Mouse (Mus musculus): Measurements from ENCODE around the gene 2310022A10Rik. TPM values are rescaled to one million over a fixed set of nuclear protein-coding genes. Genes with fewer than 3 reads are reported as not detected.

The 2310022A10Rik gene
- polyA plus RNA-seq (2012; rRNA removed): 25.9 and 26.5 TPM in 2 replicates

- Histone ChIP-seq H3K27ac (ENCODE audit: insufficient read depth, low read length) (peak within 1 kb of the TSS; percentile 64), H3K27me3 (ENCODE audit: control insufficient read depth, insufficient read depth, low read length) (no peaks in the 10 kb centered on the region), H3K4me1 (ENCODE audit: control insufficient read depth, insufficient read depth, insufficient read length) (no peaks in the 10 kb centered on the region), H3K36me3 (ENCODE audit: control insufficient read depth, insufficient read depth, low read length) (no peaks in the 10 kb centered on the region), H3K4me3 (ENCODE audit: extremely low read depth, insufficient read depth, insufficient read length) (peak within 1 kb of the TSS; percentile 83)
- peak; percentile 92 to 95 for DNase-seq (ENCODE audit: low read depth in 1 of 2, low spot score in 2 of 2)
- TF ChIP-seq POLR2A (IDR thresholded peaks at IDR 0.05; ENCODE audit: low read depth, low read length): 0 out of 2 replicates have a peak, but pooled peaks have one; percentile 18
- no peak for TF ChIP-seq CTCF (IDR thresholded peaks at IDR 0.05; ENCODE audit: extremely low read depth, insufficient read depth, insufficient read length, insufficient replicate concordance)
- WGBS: under 1% methylated on average over 41 of the region's 41 CpGs
These were observed at the start of gene 2310022A10Rik, which contains the start of gene Pld3 for GRCm38 (mm10) chr7:27552931-27553513. TSS of gene 2310022A10Rik (plus strand) at chr7:27553233. TSS of gene Pld3 (minus strand) at chr7:27553218.

- TF ChIP-seq POLR2A (IDR thresholded peaks at IDR 0.05; ENCODE audit: low read depth, low read length): no peak
- TF ChIP-seq CTCF (IDR thresholded peaks at IDR 0.05; ENCODE audit: extremely low read depth, insufficient read depth, insufficient read length, insufficient replicate concordance): no peak
- Histone ChIP-seq H3K4me3 (ENCODE audit: extremely low read depth, insufficient read depth, insufficient read length) (no peak overlapping the region), H3K4me1 (ENCODE audit: control insufficient read depth, insufficient read depth, insufficient read length) (peaks cover 7% of the 10 kb centered on the region; the same call in 1 of the 2 replicates), H3K36me3 (ENCODE audit: control insufficient read depth, insufficient read depth, low read length) (no peaks in the 10 kb centered on the region), H3K27ac (ENCODE audit: insufficient read depth, low read length) (no peak overlapping the region), H3K27me3 (ENCODE audit: control insufficient read depth, insufficient read depth, low read length) (no peaks in the 10 kb centered on the region)
- 16% methylated on average over 9 of the region's 9 CpGs for WGBS
- DNase-seq (ENCODE audit: low read depth in 1 of 2, low spot score in 2 of 2): peak in 1 of 2 experiments; percentile 25
These were observed 46.2 kb upstream of the 2310022A10Rik start for GRCm38 (mm10) chr7:27506765-27507370.

GRCm38 (mm10) chr7:27507711-27508647 lies 45.1 kb upstream of the 2310022A10Rik start:
- Histone ChIP-seq H3K27ac (ENCODE audit: insufficient read depth, low read length) (peak overlapping the region; percentile 91), H3K27me3 (ENCODE audit: control insufficient read depth, insufficient read depth, low read length) (no peaks in the 10 kb centered on the region), H3K4me1 (ENCODE audit: control insufficient read depth, insufficient read depth, insufficient read length) (peaks cover 7% of the 10 kb centered on the region; the same call in 1 of the 2 replicates), H3K4me3 (ENCODE audit: extremely low read depth, insufficient read depth, insufficient read length) (peak overlapping the region; percentile 63), H3K36me3 (ENCODE audit: control insufficient read depth, insufficient read depth, low read length) (no peaks in the 10 kb centered on the region)
- under 1% methylated on average over 54 of the region's 54 CpGs for WGBS
- TF ChIP-seq POLR2A (IDR thresholded peaks at IDR 0.05; ENCODE audit: low read depth, low read length) (no peak), CTCF (IDR thresholded peaks at IDR 0.05; ENCODE audit: extremely low read depth, insufficient read depth, insufficient read length, insufficient replicate concordance) (no peak)
- DNase-seq (ENCODE audit: low read depth in 1 of 2, low spot score in 2 of 2): peak; percentile 92 to 100

- peak; percentile 62 to 67 for DNase-seq (ENCODE audit: low read depth in 1 of 2, low spot score in 2 of 2)
- TF ChIP-seq POLR2A (IDR thresholded peaks at IDR 0.05; ENCODE audit: low read depth, low read length) (no peak), CTCF (IDR thresholded peaks at IDR 0.05; ENCODE audit: extremely low read depth, insufficient read depth, insufficient read length, insufficient replicate concordance) (peak; percentile 57; the same call in 1 of the 2 replicates)
- Histone ChIP-seq H3K36me3 (ENCODE audit: control insufficient read depth, insufficient read depth, low read length) (no peaks in the 10 kb centered on the region), H3K4me1 (ENCODE audit: control insufficient read depth, insufficient read depth, insufficient read length) (peaks cover 7% of the 10 kb centered on the region; the same call in 1 of the 2 replicates), H3K27me3 (ENCODE audit: control insufficient read depth, insufficient read depth, low read length) (no peaks in the 10 kb centered on the region), H3K27ac (ENCODE audit: insufficient read depth, low read length) (peak overlapping the region; percentile 74; the same call in 1 of the 2 replicates), H3K4me3 (ENCODE audit: extremely low read depth, insufficient read depth, insufficient read length) (peak overlapping the region; percentile 48; the same call in 1 of the 2 replicates)
- WGBS: 25% methylated on average over 6 of the region's 6 CpGs
These were observed 44.4 kb upstream of the 2310022A10Rik start for GRCm38 (mm10) chr7:27508648-27509005.

- Histone ChIP-seq H3K27me3 (ENCODE audit: control insufficient read depth, insufficient read depth, low read length) (no peaks in the 10 kb centered on the region), H3K4me3 (ENCODE audit: extremely low read depth, insufficient read depth, insufficient read length) (no peak overlapping the region), H3K36me3 (ENCODE audit: control insufficient read depth, insufficient read depth, low read length) (no peaks in the 10 kb centered on the region), H3K4me1 (ENCODE audit: control insufficient read depth, insufficient read depth, insufficient read length) (peaks cover 7% of the 10 kb centered on the region; the same call in 1 of the 2 replicates), H3K27ac (ENCODE audit: insufficient read depth, low read length) (no peak overlapping the region)
- WGBS: 94% methylated on average over 2 of the region's 2 CpGs
- no peak for DNase-seq (ENCODE audit: low read depth in 1 of 2, low spot score in 2 of 2)
- no peak for TF ChIP-seq CTCF (IDR thresholded peaks at IDR 0.05; ENCODE audit: extremely low read depth, insufficient read depth, insufficient read length, insufficient replicate concordance)
- no peak for TF ChIP-seq POLR2A (IDR thresholded peaks at IDR 0.05; ENCODE audit: low read depth, low read length)
These were observed 42.2 kb upstream of the 2310022A10Rik start for GRCm38 (mm10) chr7:27510809-27511208.

- no peaks in the 10 kb centered on the region for H3K27me3 ChIP-seq (ENCODE audit: control insufficient read depth, insufficient read depth, low read length)
- no peaks in the 10 kb centered on the region for H3K36me3 ChIP-seq (ENCODE audit: control insufficient read depth, insufficient read depth, low read length)
- no peak overlapping the region for H3K4me3 ChIP-seq (ENCODE audit: extremely low read depth, insufficient read depth, insufficient read length)
- DNase-seq (ENCODE audit: low read depth in 1 of 2, low spot score in 2 of 2): no peak
- no peak for TF ChIP-seq POLR2A (IDR thresholded peaks at IDR 0.05; ENCODE audit: low read depth, low read length)
- no peak for TF ChIP-seq CTCF (IDR thresholded peaks at IDR 0.05; ENCODE audit: extremely low read depth, insufficient read depth, insufficient read length, insufficient replicate concordance)
- H3K27ac ChIP-seq (ENCODE audit: insufficient read depth, low read length): no peak overlapping the region
- no peaks in the 10 kb centered on the region for H3K4me1 ChIP-seq (ENCODE audit: control insufficient read depth, insufficient read depth, insufficient read length)
- WGBS: 83% methylated on average over 9 of the region's 9 CpGs
These were observed 38.1 kb upstream of the 2310022A10Rik start for GRCm38 (mm10) chr7:27514961-27515360.

All from spleen, adult 2 months (tissue).